In the genomic region with DNA sequence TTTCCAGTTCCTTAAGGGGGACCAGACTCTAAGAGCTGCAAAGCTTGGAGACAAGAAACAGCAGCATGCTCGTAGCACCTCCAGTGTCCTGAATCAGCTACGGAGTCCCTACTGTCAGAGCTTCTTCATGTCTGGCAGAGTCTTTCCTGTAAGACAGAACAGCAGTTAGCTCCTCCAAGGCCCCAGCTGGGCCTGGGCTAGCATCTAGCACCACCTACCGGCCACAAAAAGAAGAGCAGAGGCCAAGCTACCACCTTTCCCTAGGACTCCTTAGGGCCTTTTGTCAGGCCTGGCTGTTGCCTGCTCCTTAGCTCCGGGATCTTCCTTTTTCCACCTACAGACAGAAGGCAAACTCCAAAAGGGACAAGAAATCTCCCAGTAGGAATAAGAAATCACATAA, we compare ENCODE assay signal across 9 mouse cellular contexts.
DNase-seq lines count a peak whose midpoint lies in the region; ATAC-seq and TF ChIP-seq lines count a peak whose summit lies in the region.
"Had no signal": no experiment of that assay in that cellular context is flagged by ENCODE, and none has a peak within 500 bp of the region (broad histone marks: within the 10 kb centered on the region; RNA-seq: fewer than 3 reads in every experiment).

No protein-coding gene starts in this region.

- H3K4me1 ChIP-seq in kidney, adult 2 months (ENCODE audit: control insufficient read depth, insufficient read depth, low read length) = no peaks in the 10 kb centered on the region
- no peaks in the 10 kb centered on the region for H3K4me1 ChIP-seq in limb, embryonic 14.5 days (ENCODE audit: control insufficient read depth, insufficient read depth, low read length)
- H3K4me1 ChIP-seq in neural tube, embryonic 11.5 days (ENCODE audit: control insufficient read depth, insufficient read depth, low read length) = no peaks in the 10 kb centered on the region
- no peaks in the 10 kb centered on the region for H3K4me1 ChIP-seq in stomach, postnatal 0 days (replicated peaks; ENCODE audit: control insufficient read depth, insufficient read depth)

- H3K9me3 ChIP-seq in limb, embryonic 14.5 days (ENCODE audit: control insufficient read depth, low read length) = no peaks in the 10 kb centered on the region
- H3K9me3 ChIP-seq in neural tube, embryonic 11.5 days (ENCODE audit: control insufficient read depth, low read length) = no peaks in the 10 kb centered on the region
- H3K9me3 ChIP-seq in stomach, postnatal 0 days (ENCODE audit: control insufficient read depth, low read length) = no peaks in the 10 kb centered on the region
- H3K9me3 ChIP-seq: embryonic facial prominence, embryonic 12.5 days had no signal

- peak; percentile 78 for TF ChIP-seq CTCF in kidney, adult 2 months (conservative IDR thresholded peaks at IDR 0.05; ENCODE audit: insufficient read depth, insufficient read length, low read depth, low read length)
- TF ChIP-seq CTCF in stomach, postnatal 0 days (IDR thresholded peaks at IDR 0.05; ENCODE audit: low read depth) = peak; percentile 96

- 5% methylated on average over 4 of the region's 4 CpGs for WGBS in kidney, adult 2 months
- 9% methylated on average over 4 of the region's 4 CpGs for WGBS in limb, embryonic 14.5 days
- 3% methylated on average over 4 of the region's 4 CpGs for WGBS in neural tube, embryonic 11.5 days
- 7% methylated on average over 4 of the region's 4 CpGs for whole genome bisulfite sequencing in stomach, postnatal 0 days

- H3K4me3 ChIP-seq in kidney, adult 2 months (ENCODE audit: insufficient read depth, low read depth, low read length) = no peak overlapping the region
- H3K4me3 ChIP-seq in limb, embryonic 14.5 days (replicated peaks; ENCODE audit: low read length) = no peak overlapping the region
- H3K4me3 ChIP-seq in neural tube, embryonic 11.5 days (ENCODE audit: low read depth, low read length) = no peak overlapping the region
- no peak overlapping the region for H3K4me3 ChIP-seq in stomach, postnatal 0 days (ENCODE audit: low read depth, low read length)
- H3K4me3 ChIP-seq: embryonic facial prominence, embryonic 12.5 days had no signal

- no peak for TF ChIP-seq EP300 in stomach, postnatal 0 days (optimal IDR thresholded peaks at IDR 0.05)

- no peak overlapping the region for H3K9ac ChIP-seq in limb, embryonic 14.5 days (ENCODE audit: low read depth, low read length, severe bottlenecking)
- no peak overlapping the region for H3K9ac ChIP-seq in neural tube, embryonic 11.5 days (ENCODE audit: low read length)
- no peak overlapping the region for H3K9ac ChIP-seq in stomach, postnatal 0 days (ENCODE audit: low read length)
- H3K9ac ChIP-seq: embryonic facial prominence, embryonic 12.5 days had no signal

- ATAC-seq in limb, embryonic 14.5 days (ENCODE audit: low FRiP score, low read depth) = no peak
- peak; percentile 77; the same call in 1 of the 2 replicates for ATAC-seq in neural tube, embryonic 11.5 days (ENCODE audit: insufficient read depth, low FRiP score, low TSS enrichment)
- peak; percentile 61; the same call in 1 of the 2 replicates for ATAC-seq in stomach, postnatal 0 days (ENCODE audit: low FRiP score, low TSS enrichment)

- TF ChIP-seq POLR2A in kidney, adult 2 months (IDR thresholded peaks at IDR 0.05; ENCODE audit: low read depth, low read length) = no peak
- no peak for TF ChIP-seq POLR2A in limb, embryonic 14.5 days (IDR thresholded peaks at IDR 0.05; ENCODE audit: borderline replicate concordance, extremely low read depth, insufficient read depth, insufficient read length)

- no peak overlapping the region for H3K4me2 ChIP-seq in limb, embryonic 14.5 days (replicated peaks; ENCODE audit: low read depth, low read length, severe bottlenecking)
- no peak overlapping the region for H3K4me2 ChIP-seq in neural tube, embryonic 11.5 days (ENCODE audit: low read depth)
- no peak overlapping the region for H3K4me2 ChIP-seq in stomach, postnatal 0 days (replicated peaks; ENCODE audit: low read depth)
- H3K4me2 ChIP-seq: embryonic facial prominence, embryonic 12.5 days had no signal

- no peak overlapping the region for H3K27ac ChIP-seq in kidney, adult 2 months (ENCODE audit: insufficient read depth, low read depth, low read length)
- no peak overlapping the region for H3K27ac ChIP-seq in limb, embryonic 14.5 days (replicated peaks; ENCODE audit: low read depth, low read length)
- H3K27ac ChIP-seq in neural tube, embryonic 11.5 days (ENCODE audit: low read depth, low read length) = no peak overlapping the region
- H3K27ac ChIP-seq in stomach, postnatal 0 days (replicated peaks) = no peak overlapping the region
- H3K27ac ChIP-seq: embryonic facial prominence, embryonic 12.5 days had no signal

- intact Hi-C loops in gastrocnemius, postnatal 14 days (cut with DNase I; ENCODE audit: low total_unique reads) = no loop called here

- H3K27me3 ChIP-seq in kidney, adult 2 months (replicated peaks; ENCODE audit: control insufficient read depth, insufficient read depth, low read length) = no peaks in the 10 kb centered on the region
- H3K27me3 ChIP-seq in limb, embryonic 14.5 days (ENCODE audit: control insufficient read depth, insufficient read depth, low read length) = peaks cover 20% of the 10 kb centered on the region
- H3K27me3 ChIP-seq in neural tube, embryonic 11.5 days (ENCODE audit: control insufficient read depth, insufficient read depth, low read length) = no peaks in the 10 kb centered on the region
- H3K27me3 ChIP-seq in stomach, postnatal 0 days (ENCODE audit: control insufficient read depth, insufficient read depth, low read length) = no peaks in the 10 kb centered on the region

- H3K36me3 ChIP-seq in kidney, adult 2 months (ENCODE audit: control insufficient read depth, insufficient read depth, low read length) = no peaks in the 10 kb centered on the region
- no peaks in the 10 kb centered on the region for H3K36me3 ChIP-seq in limb, embryonic 14.5 days (ENCODE audit: control insufficient read depth, insufficient read depth, low read length)
- H3K36me3 ChIP-seq in neural tube, embryonic 11.5 days (ENCODE audit: control insufficient read depth, insufficient read depth, low read length) = no peaks in the 10 kb centered on the region
- H3K36me3 ChIP-seq in stomach, postnatal 0 days (ENCODE audit: control insufficient read depth, insufficient read depth, low read length) = no peaks in the 10 kb centered on the region
- H3K36me3 ChIP-seq: embryonic facial prominence, embryonic 12.5 days had no signal

- peak; percentile 89 for DNase-seq in 3T3-L1 (ENCODE audit: low read depth, low spot score)
- peak; percentile 60 for DNase-seq in T-cell, adult 2 months (ENCODE audit: low spot score)
- DNase-seq in cerebellum, postnatal 25 days = peak; percentile 83 to 87
- DNase-seq in gastrocnemius, postnatal 14 days = peak; percentile 38
- peak; percentile 49 for DNase-seq in kidney, adult 2 months
- DNase-seq in limb, embryonic 14.5 days (ENCODE audit: low spot score) = peak; percentile 26
- peak; percentile 79 for DNase-seq in neural tube, embryonic 11.5 days (ENCODE audit: low spot score)
- peak; percentile 51 for DNase-seq in stomach, postnatal 0 days (ENCODE audit: low spot score)

Comparison
In these comparisons a context has a peak if more than half of its experiments do, and no peak if none do; other contexts are left out.
1. DNase-seq: peak in every context shown above with its lines; median percentile 89 in 3T3-L1; 85 in cerebellum, postnatal 25 days; 79 in neural tube, embryonic 11.5 days; 60 in T-cell, adult 2 months; 51 in stomach, postnatal 0 days; 49 in kidney, adult 2 months; 38 in gastrocnemius, postnatal 14 days; 26 in limb, embryonic 14.5 days.